Comparison of ENCODE assay signal across 8 mouse cellular contexts in genomic region chr13:42812762-42813161, GRCm38 (mm10).
DNase-seq lines count a peak whose midpoint lies in the region; ATAC-seq and TF ChIP-seq lines count a peak whose summit lies in the region.

No protein-coding gene starts in this region.

- DNase-seq in adrenal gland, adult 2 months = peak; percentile 19
- no peak for DNase-seq in adrenal gland, adult (ENCODE audit: inconsistent age in 2 of 2, low spot score in 1 of 2)
- peak; percentile 76 for DNase-seq in lung, embryonic 14.5 days
- no peak for DNase-seq in lung, adult 2 months
- peak; percentile 29 for DNase-seq in stomach, postnatal 0 days (ENCODE audit: low spot score)
- DNase-seq in ovary, postnatal 36 days (ENCODE audit: low spot score) = no peak
- no peak for DNase-seq in spleen, postnatal 4 days (ENCODE audit: low spot score in 2 of 2)

- no peaks in the 10 kb centered on the region for H3K27me3 ChIP-seq in lung, embryonic 14.5 days (ENCODE audit: insufficient read depth, low read length)
- H3K27me3 ChIP-seq in limb, embryonic 12.5 days = peaks cover 7% of the 10 kb centered on the region
- no peaks in the 10 kb centered on the region for H3K27me3 ChIP-seq in stomach, postnatal 0 days (ENCODE audit: control insufficient read depth, insufficient read depth, low read length)

- no peak overlapping the region for H3K9ac ChIP-seq in lung, embryonic 14.5 days
- H3K9ac ChIP-seq in limb, embryonic 12.5 days (replicated peaks) = no peak overlapping the region
- no peak overlapping the region for H3K9ac ChIP-seq in stomach, postnatal 0 days (ENCODE audit: low read length)

- peak; percentile 94 for ATAC-seq in lung, embryonic 14.5 days (ENCODE audit: insufficient read depth)
- no peak for ATAC-seq in limb, embryonic 12.5 days (ENCODE audit: insufficient number of reproducible peaks, insufficient read depth, low FRiP score, low TSS enrichment, low read depth)
- ATAC-seq in stomach, postnatal 0 days (ENCODE audit: low FRiP score, low TSS enrichment) = peak; percentile 51; the same call in 1 of the 2 replicates

- H3K27ac ChIP-seq in lung, embryonic 14.5 days (ENCODE audit: low read depth) = no peak overlapping the region
- no peak overlapping the region for H3K27ac ChIP-seq in limb, embryonic 12.5 days
- H3K27ac ChIP-seq in stomach, postnatal 0 days (replicated peaks) = no peak overlapping the region

- WGBS in lung, embryonic 14.5 days = 9% methylated on average over 7 of the region's 7 CpGs
- WGBS in lung, adult 2 months = 15% methylated on average over 7 of the region's 7 CpGs
- WGBS in limb, embryonic 12.5 days = 18% methylated on average over 7 of the region's 7 CpGs
- WGBS in stomach, postnatal 0 days = 14% methylated on average over 7 of the region's 7 CpGs

- no peaks in the 10 kb centered on the region for H3K9me3 ChIP-seq in lung, embryonic 14.5 days (ENCODE audit: low read depth, low read length)
- 0 out of 2 replicates have a peak, but pooled peaks cover 4% of the 10 kb centered on the region for H3K9me3 ChIP-seq in limb, embryonic 12.5 days
- H3K9me3 ChIP-seq in stomach, postnatal 0 days (ENCODE audit: control insufficient read depth, low read length) = no peaks in the 10 kb centered on the region

- no peak overlapping the region; the same call in 1 of the 2 replicates for H3K4me3 ChIP-seq in lung, embryonic 14.5 days (ENCODE audit: low read depth, low read length)
- H3K4me3 ChIP-seq in lung, adult 2 months (replicated peaks; ENCODE audit: extremely low read depth, low read depth, low read length) = no peak overlapping the region
- no peak overlapping the region for H3K4me3 ChIP-seq in limb, embryonic 12.5 days (replicated peaks)
- H3K4me3 ChIP-seq in stomach, postnatal 0 days (ENCODE audit: low read depth, low read length) = no peak overlapping the region

- H3K36me3 ChIP-seq in lung, embryonic 14.5 days (ENCODE audit: insufficient read depth) = no peaks in the 10 kb centered on the region
- no peaks in the 10 kb centered on the region for H3K36me3 ChIP-seq in limb, embryonic 12.5 days
- no peaks in the 10 kb centered on the region for H3K36me3 ChIP-seq in stomach, postnatal 0 days (ENCODE audit: control insufficient read depth, insufficient read depth, low read length)

- no peak for TF ChIP-seq EP300 in stomach, postnatal 0 days (optimal IDR thresholded peaks at IDR 0.05)

- no peaks in the 10 kb centered on the region for H3K4me1 ChIP-seq in lung, embryonic 14.5 days (ENCODE audit: insufficient read depth)
- H3K4me1 ChIP-seq in lung, adult 2 months (ENCODE audit: control insufficient read depth, insufficient read depth, low read length) = no peaks in the 10 kb centered on the region
- no peaks in the 10 kb centered on the region; the same call in 1 of the 2 replicates for H3K4me1 ChIP-seq in limb, embryonic 12.5 days (replicated peaks)
- no peaks in the 10 kb centered on the region for H3K4me1 ChIP-seq in stomach, postnatal 0 days (replicated peaks; ENCODE audit: control insufficient read depth, insufficient read depth)

- peak overlapping the region; percentile 47 for H3K4me2 ChIP-seq in lung, embryonic 14.5 days
- peak overlapping the region; percentile 45 for H3K4me2 ChIP-seq in limb, embryonic 12.5 days
- peak overlapping the region; percentile 45 for H3K4me2 ChIP-seq in stomach, postnatal 0 days (replicated peaks; ENCODE audit: low read depth)

- no peak for TF ChIP-seq CTCF in lung, embryonic 14.5 days (IDR thresholded peaks at IDR 0.05; ENCODE audit: low read depth)
- TF ChIP-seq CTCF in lung, adult 2 months (IDR thresholded peaks at IDR 0.05; ENCODE audit: insufficient read depth, low read length) = no peak
- no peak for TF ChIP-seq CTCF in stomach, postnatal 0 days (IDR thresholded peaks at IDR 0.05; ENCODE audit: low read depth)

- TF ChIP-seq POLR2A in lung, adult 2 months (IDR thresholded peaks at IDR 0.05; ENCODE audit: borderline replicate concordance, extremely low read depth, low read depth, low read length) = no peak

Comparison
In these comparisons a context has a peak if more than half of its experiments do, and no peak if none do; other contexts are left out.
1. DNase-seq: peak in adrenal gland, adult 2 months (single experiment), lung, embryonic 14.5 days (single experiment) and stomach, postnatal 0 days (single experiment); none in adrenal gland, adult (0 of 2), lung, adult 2 months (single experiment), ovary, postnatal 36 days (single experiment) and spleen, postnatal 4 days (0 of 2).
2. Peak in every context shown above with its lines, with median percentiles within 50 percentile points of each other: H3K4me2 ChIP-seq.